13 mouse cellular contexts compared by ENCODE assay signal in the genomic region with DNA sequence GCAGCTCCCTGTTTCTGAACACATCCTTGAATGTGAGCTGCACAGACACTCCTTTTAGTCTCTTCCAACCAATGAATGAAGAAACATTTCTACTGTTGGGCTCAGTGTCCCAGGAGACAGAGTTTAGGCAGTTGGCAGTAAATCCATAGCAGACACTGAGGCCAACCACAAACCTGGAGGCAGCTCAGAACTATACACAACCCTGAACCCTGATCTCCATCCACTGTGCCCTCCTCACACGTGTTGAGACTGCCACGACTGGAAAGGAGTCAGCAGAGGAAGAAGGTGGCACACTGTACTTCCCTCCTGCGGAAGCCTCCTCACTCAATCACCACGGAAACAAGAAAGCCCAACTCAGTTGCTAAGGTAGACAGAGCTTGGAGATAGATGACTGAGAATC. TPM values are rescaled to one million over a fixed set of nuclear protein-coding genes. Genes with fewer than 3 reads are reported as not detected.
DNase-seq lines count a peak whose midpoint lies in the region; ATAC-seq and TF ChIP-seq lines count a peak whose summit lies in the region.
"Had no signal": no experiment of that assay in that cellular context is flagged by ENCODE, and none has a peak within 500 bp of the region (broad histone marks: within the 10 kb centered on the region; RNA-seq: fewer than 3 reads in every experiment).

No protein-coding gene starts in this region.

- H3K4me2 ChIP-seq in heart, postnatal 0 days (ENCODE audit: low read depth, low read length), result no peak overlapping the region
- H3K4me2 ChIP-seq in limb, embryonic 12.5 days, result no peak overlapping the region
- no peak overlapping the region for H3K4me2 ChIP-seq in limb, embryonic 13.5 days (replicated peaks)
- H3K4me2 ChIP-seq: embryonic facial prominence, embryonic 13.5 days; liver, embryonic 13.5 days had no signal

- H3K9ac ChIP-seq in heart, postnatal 0 days (replicated peaks; ENCODE audit: low read depth, low read length), result no peak overlapping the region
- no peak overlapping the region for H3K9ac ChIP-seq in limb, embryonic 12.5 days (replicated peaks)
- H3K9ac ChIP-seq in limb, embryonic 13.5 days, result no peak overlapping the region
- H3K9ac ChIP-seq: embryonic facial prominence, embryonic 13.5 days; liver, embryonic 13.5 days had no signal

- peak; percentile 8 for DNase-seq in heart, postnatal 0 days (ENCODE audit: low spot score)
- DNase-seq in heart, postnatal 36 days, result no peak
- DNase-seq in limb, embryonic 10.5 days (ENCODE audit: low spot score), result no peak
- peak; percentile 80 for DNase-seq in adipocyte (ENCODE audit: low spot score)
- DNase-seq in ovary, postnatal 10 days (ENCODE audit: low spot score), result no peak
- DNase-seq: cerebellum, adult 11-12 months; liver, embryonic 13.5 days had no signal

- intact Hi-C loops in heart, postnatal 36 days (cut with DNase I), result no loop called here

- H3K36me3 ChIP-seq in heart, postnatal 0 days (replicated peaks; ENCODE audit: control insufficient read depth, insufficient read depth, low read length), result no peaks in the 10 kb centered on the region
- H3K36me3 ChIP-seq in limb, embryonic 12.5 days, result no peaks in the 10 kb centered on the region
- peaks cover 17% of the 10 kb centered on the region for H3K36me3 ChIP-seq in limb, embryonic 10.5 days
- no peaks in the 10 kb centered on the region for H3K36me3 ChIP-seq in limb, embryonic 13.5 days

- no peak overlapping the region for H3K4me3 ChIP-seq in heart, postnatal 0 days (ENCODE audit: low read depth, low read length)
- H3K4me3 ChIP-seq in limb, embryonic 12.5 days (replicated peaks), result no peak overlapping the region
- no peak overlapping the region for H3K4me3 ChIP-seq in limb, embryonic 10.5 days
- H3K4me3 ChIP-seq in limb, embryonic 13.5 days, result no peak overlapping the region
- H3K4me3 ChIP-seq: embryonic facial prominence, embryonic 13.5 days; liver, embryonic 13.5 days had no signal

- no peaks in the 10 kb centered on the region for H3K27me3 ChIP-seq in heart, postnatal 0 days (ENCODE audit: control insufficient read depth, insufficient read depth, low read length)
- H3K27me3 ChIP-seq in limb, embryonic 12.5 days, result no peaks in the 10 kb centered on the region
- no peaks in the 10 kb centered on the region for H3K27me3 ChIP-seq in limb, embryonic 10.5 days (ENCODE audit: low read depth, poor library complexity, severe bottlenecking)
- H3K27me3 ChIP-seq in limb, embryonic 13.5 days, result no peaks in the 10 kb centered on the region
- H3K27me3 ChIP-seq: embryonic facial prominence, embryonic 13.5 days; liver, embryonic 13.5 days had no signal

- H3K9me3 ChIP-seq in heart, postnatal 0 days (replicated peaks; ENCODE audit: control insufficient read depth, low read length), result no peaks in the 10 kb centered on the region
- H3K9me3 ChIP-seq in limb, embryonic 12.5 days, result no peaks in the 10 kb centered on the region
- no peaks in the 10 kb centered on the region for H3K9me3 ChIP-seq in limb, embryonic 10.5 days (replicated peaks)
- no peaks in the 10 kb centered on the region for H3K9me3 ChIP-seq in limb, embryonic 13.5 days
- H3K9me3 ChIP-seq: embryonic facial prominence, embryonic 13.5 days; liver, embryonic 13.5 days had no signal

- 58% methylated on average over 4 of the region's 4 CpGs for WGBS in heart, postnatal 0 days
- 58% methylated on average over 4 of the region's 4 CpGs for WGBS in limb, embryonic 12.5 days
- WGBS in limb, embryonic 10.5 days, result 79% methylated on average over 4 of the region's 4 CpGs
- WGBS in limb, embryonic 13.5 days, result 54% methylated on average over 4 of the region's 4 CpGs

- TF ChIP-seq EP300 in heart, postnatal 0 days (IDR thresholded peaks at IDR 0.05; ENCODE audit: low read depth), result no peak

- no peaks in the 10 kb centered on the region for H3K4me1 ChIP-seq in heart, postnatal 0 days (ENCODE audit: control insufficient read depth, insufficient read depth)
- H3K4me1 ChIP-seq in limb, embryonic 12.5 days (replicated peaks), result peaks cover 29% of the 10 kb centered on the region
- H3K4me1 ChIP-seq in limb, embryonic 10.5 days, result no peaks in the 10 kb centered on the region
- peaks cover 39% of the 10 kb centered on the region for H3K4me1 ChIP-seq in limb, embryonic 13.5 days
- H3K4me1 ChIP-seq: embryonic facial prominence, embryonic 13.5 days; liver, embryonic 13.5 days had no signal

- no peak overlapping the region for H3K27ac ChIP-seq in heart, postnatal 0 days (ENCODE audit: low read depth)
- peak overlapping the region; percentile 13; the same call in 1 of the 2 replicates for H3K27ac ChIP-seq in limb, embryonic 12.5 days
- H3K27ac ChIP-seq in limb, embryonic 10.5 days, result no peak overlapping the region
- H3K27ac ChIP-seq in limb, embryonic 13.5 days, result peak overlapping the region; percentile 28; the same call in 1 of the 2 replicates
- H3K27ac ChIP-seq: embryonic facial prominence, embryonic 13.5 days; liver, embryonic 13.5 days; macrophage had no signal

- TF ChIP-seq CTCF in heart, postnatal 0 days (IDR thresholded peaks at IDR 0.05; ENCODE audit: low read depth), result no peak

- no peak for ATAC-seq in heart, postnatal 0 days (ENCODE audit: insufficient read depth, low read depth)
- no peak; the same call in 1 of the 2 replicates for ATAC-seq in limb, embryonic 12.5 days (ENCODE audit: insufficient number of reproducible peaks, insufficient read depth, low FRiP score, low TSS enrichment, low read depth)
- ATAC-seq in limb, embryonic 13.5 days (ENCODE audit: low FRiP score, low read depth), result peak; percentile 57; the same call in 1 of the 2 replicates
- no peak for ATAC-seq in megakaryocyte-erythroid progenitor cell, adult 5-6 weeks (replicated peaks; ENCODE audit: low FRiP score, low TSS enrichment, poor library complexity, severe bottlenecking)

RNA-seq across cellular contexts. Expression of a gene that starts 25.6 kb away (rescaled TPM):
- total RNA-seq in heart, postnatal 0 days (2014; rRNA removed; ENCODE audit: low replicate concordance), result 6.4 and 10.1 TPM in 2 replicates
- polyA plus RNA-seq in heart, postnatal 0 days (2015; fragmentation: Nextera tagmentation; extraction: Ambion mirVana), result 22.8 and 25.7 TPM in 2 replicates
- 10 to 100 TPM; 11.9 to 12.7 TPM for total RNA-seq in heart, postnatal 36 days (2021)
- 52.5 and 52.8 TPM in 2 replicates for polyA plus RNA-seq in limb, embryonic 12.5 days (2016; fragmentation: Nextera tagmentation; extraction: Ambion mirVana)
- 60.1 and 67.9 TPM in 2 replicates for polyA plus RNA-seq in limb, embryonic 10.5 days (2016; fragmentation: Nextera tagmentation; extraction: Ambion mirVana)
- polyA plus RNA-seq in limb, embryonic 13.5 days (2015; fragmentation: Nextera tagmentation; extraction: Ambion mirVana), result 41.4 TPM in 2 replicates
- 42.7 and 55.2 TPM in 2 replicates for total RNA-seq in megakaryocyte-erythroid progenitor cell, adult 5-6 weeks (2014; fragmentation: Nextera tagmentation)
- 80.5 and 97.1 TPM in 2 replicates for total RNA-seq in megakaryocyte-erythroid progenitor cell, adult 5-6 weeks (2017)

RNA-seq across cellular contexts. Expression of a gene that starts 30.3 kb away (rescaled TPM):
- total RNA-seq in heart, postnatal 0 days (2014; rRNA removed; ENCODE audit: low replicate concordance), result not detected in 2 replicates
- 0.07 and 0.11 TPM in 2 replicates for polyA plus RNA-seq in heart, postnatal 0 days (2015; fragmentation: Nextera tagmentation; extraction: Ambion mirVana)
- not detected for total RNA-seq in heart, postnatal 36 days (2021)
- polyA plus RNA-seq in limb, embryonic 12.5 days (2016; fragmentation: Nextera tagmentation; extraction: Ambion mirVana), result 1.1 and 1.2 TPM in 2 replicates
- 0.63 and 0.65 TPM in 2 replicates for polyA plus RNA-seq in limb, embryonic 10.5 days (2016; fragmentation: Nextera tagmentation; extraction: Ambion mirVana)
- polyA plus RNA-seq in limb, embryonic 13.5 days (2015; fragmentation: Nextera tagmentation; extraction: Ambion mirVana), result 1.4 and 1.6 TPM in 2 replicates
- not detected in 2 replicates for total RNA-seq in megakaryocyte-erythroid progenitor cell, adult 5-6 weeks (2014; fragmentation: Nextera tagmentation)
- total RNA-seq in megakaryocyte-erythroid progenitor cell, adult 5-6 weeks (2017), result 0.28 TPM in 1 of 2 replicates, not detected in the other
- polyA plus RNA-seq: large intestine, adult 2 months; macrophage had no signal

Comparison
In these comparisons a context has a peak if more than half of its experiments do, and no peak if none do; other contexts are left out.
1. DNase-seq: peak in heart, postnatal 0 days (single experiment) and adipocyte (single experiment); none in heart, postnatal 36 days (0 of 2), limb, embryonic 10.5 days (single experiment) and ovary, postnatal 10 days (single experiment).
2. H3K27ac ChIP-seq: peak in limb, embryonic 12.5 days (single experiment) and limb, embryonic 13.5 days (single experiment); none in heart, postnatal 0 days (single experiment) and limb, embryonic 10.5 days (single experiment).